Mouse (Mus musculus): Measurements from ENCODE around the gene Yeats4. TPM values are rescaled to one million over a fixed set of nuclear protein-coding genes. Genes with fewer than 3 reads are reported as not detected.

Yeats4 gene
- polyA plus RNA-seq, 1 experiment from 2014 or later, result 95.3 TPM

Other genes with a start within 250 kb of the Yeats4 start
- 0.10 and 0.14 TPM in 2 replicates for gene Best3, start 238.2 kb downstream of the Yeats4 start, polyA plus RNA-seq (2015; fragmentation: Nextera tagmentation; extraction: Ambion mirVana)
- not detected in 2 replicates for gene Lrrc10, start 179.2 kb downstream of the Yeats4 start, polyA plus RNA-seq (2015; fragmentation: Nextera tagmentation; extraction: Ambion mirVana)
- 247 and 251 TPM in 2 replicates for gene Cct2, start 160.7 kb downstream of the Yeats4 start, polyA plus RNA-seq (2015; fragmentation: Nextera tagmentation; extraction: Ambion mirVana)
- 19.7 and 21.4 TPM in 2 replicates for gene Frs2, start 76.0 kb downstream of the Yeats4 start, polyA plus RNA-seq (2015; fragmentation: Nextera tagmentation; extraction: Ambion mirVana)
- not detected in 2 replicates for gene 9530003J23Rik, start 14.2 kb upstream of the Yeats4 start, polyA plus RNA-seq (2015; fragmentation: Nextera tagmentation; extraction: Ambion mirVana)
- 29.0 and 48.7 TPM in 2 replicates for gene Lyz2, start 57.8 kb upstream of the Yeats4 start, polyA plus RNA-seq (2015; fragmentation: Nextera tagmentation; extraction: Ambion mirVana)
- gene Lyz1, start 68.4 kb upstream of the Yeats4 start, polyA plus RNA-seq (2015; fragmentation: Nextera tagmentation; extraction: Ambion mirVana), result 0.12 and 0.63 TPM in 2 replicates
- 126 and 133 TPM in 2 replicates for gene Cpsf6, start 155.5 kb upstream of the Yeats4 start, polyA plus RNA-seq (2015; fragmentation: Nextera tagmentation; extraction: Ambion mirVana)

Measured in neural tube, embryonic 15.5 days (tissue).